Mouse (Mus musculus) retina, postnatal 7 days (tissue): ENCODE results near the gene Gm28891.
"Not testable (repeated sequence)": the region's sequence is repeated elsewhere in the genome, so short reads cannot be mapped to it uniquely, and the experiment has no call there.

ENCODE experiments used
- DNase-seq: peaks from one replicate; pipeline ENCODE4 v3.0.0-alpha.2; 2012; ENCODE audit warnings: low read depth, low spot score

Gene Gm28891

DNA sequence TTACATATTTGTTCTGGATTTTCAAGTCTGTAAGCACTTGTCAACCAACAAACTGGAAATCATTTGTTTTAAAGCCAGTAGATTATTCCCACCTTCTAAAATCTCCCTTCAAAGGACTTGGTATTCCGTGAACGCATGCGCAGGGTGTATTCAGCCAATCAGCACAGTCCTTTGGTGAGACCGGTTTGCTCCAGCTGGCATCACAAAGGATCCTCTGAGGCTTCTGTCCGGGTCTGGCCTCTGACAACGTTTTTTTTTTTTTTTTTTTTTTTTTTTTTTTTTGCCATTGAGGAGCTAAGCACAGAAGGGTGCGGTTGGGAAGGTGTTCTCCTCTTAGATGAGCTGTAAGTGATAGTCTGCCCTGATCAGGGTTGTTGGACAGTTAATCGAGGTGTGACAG lies at the start of gene Gm28891:
TSS of gene Gm28891 (plus strand) at position 301 of the 400 bp plus-strand sequence.
- DNase-seq, result not testable (repeated sequence)
